Mouse (Mus musculus) MEL (cell line): Measurements from ENCODE around the gene Tspo2. TPM values are rescaled to one million over a fixed set of nuclear protein-coding genes. Genes with fewer than 3 reads are reported as not detected.

ENCODE experiments used
- DNase-seq: peaks from one replicate; pipeline ENCODE4 v3.0.0; 2011; ENCODE audit warnings: low read depth, low spot score
- H3K27ac ChIP-seq: 2 replicates; pipeline ENCODE4 v1.5.1; 2012; ENCODE audit warnings: low read depth, mild to moderate bottlenecking, control low read depth, low read length, moderate library complexity; ENCODE audit not compliant: control insufficient read depth
- H3K27me3 ChIP-seq, 2 experiments: fragments of 150-350 bp in 1 of 2; sonication (generic) in 1 of 2; 2 replicates each; pipeline ENCODE4 v1.6.1; 2012; ENCODE audit warnings: low read length in 2 of 2, mild to moderate bottlenecking in 2 of 2, improper control_type of control experiment in 1 of 2, moderate library complexity in 1 of 2; ENCODE audit not compliant: insufficient read depth in 2 of 2, control insufficient read depth in 1 of 2
- H3K36me3 ChIP-seq, 2 experiments: 2 replicates each; pipeline ENCODE4 v1.6.1; 2012 to 2014; ENCODE audit warnings: low read length in 2 of 2, improper control_type of control experiment in 1 of 2, inconsistent platforms in 1 of 2, mild to moderate bottlenecking in 1 of 2; ENCODE audit not compliant: insufficient read depth in 2 of 2, control insufficient read depth in 1 of 2
- H3K4me1 ChIP-seq, 2 experiments: fragments of 150-350 bp in 1 of 2; sonication (generic) in 1 of 2; 2 replicates each; pipeline ENCODE4 v1.6.1; 2012; ENCODE audit warnings: low read length in 2 of 2, improper control_type of control experiment in 1 of 2, mild to moderate bottlenecking in 1 of 2; ENCODE audit not compliant: insufficient read depth in 2 of 2, control insufficient read depth in 1 of 2
- H3K4me3 ChIP-seq, 2 experiments: fragments of 150-350 bp in 1 of 2; sonication (generic) in 1 of 2; 2 replicates each; pipeline ENCODE4 v1.5.1; 2012; ENCODE audit warnings: low read depth in 2 of 2, low read length in 2 of 2, mild to moderate bottlenecking in 2 of 2, moderate library complexity in 2 of 2, control low read depth in 1 of 2, improper control_type of control experiment in 1 of 2; ENCODE audit not compliant: control insufficient read depth in 1 of 2, insufficient read depth in 1 of 2
- H3K79me2 ChIP-seq: 2 replicates; pipeline ENCODE4 v1.6.1; 2012; ENCODE audit warnings: mild to moderate bottlenecking, low read length, moderate library complexity; ENCODE audit not compliant: control insufficient read depth, poor library complexity, insufficient read depth
- H3K9ac ChIP-seq: 2 replicates; pipeline ENCODE4 v1.6.1; 2012; ENCODE audit warnings: low read depth, mild to moderate bottlenecking, control low read depth, low read length, moderate library complexity; ENCODE audit not compliant: control insufficient read depth, poor library complexity, severe bottlenecking
- H3K9me3 ChIP-seq: fragments of 150-350 bp; sonication (generic); replicated peaks from 2 replicates; pipeline ENCODE4 v1.6.1; 2012; ENCODE audit warnings: mild to moderate bottlenecking, low read length, improper control_type of control experiment, moderate library complexity; ENCODE audit not compliant: insufficient read depth
- BHLHE40 ChIP-seq: IDR thresholded peaks from 2 replicates; pipeline ENCODE4 v1.6.1; 2012; ENCODE audit warnings: low read depth, mild to moderate bottlenecking, inconsistent platforms, low read length, improper control_type of control experiment, borderline replicate concordance
- CTCF ChIP-seq, 3 experiments: IDR thresholded peaks in 2 of 3; conservative IDR thresholded peaks in 1 of 3; 2 replicates each; pipeline ENCODE4 v1.5.1; 2011 to 2012; ENCODE audit warnings: low read length in 3 of 3, low read depth in 2 of 3, mild to moderate bottlenecking in 2 of 3, improper control_type of control experiment in 1 of 3, inconsistent platforms in 1 of 3, mixed read lengths in 1 of 3, moderate library complexity in 1 of 3; ENCODE audit not compliant: control insufficient read depth in 1 of 3, insufficient read depth in 1 of 3, poor library complexity in 1 of 3, severe bottlenecking in 1 of 3
- E2F4 ChIP-seq: IDR thresholded peaks from 2 replicates; pipeline ENCODE4 v1.6.1; 2011; ENCODE audit warnings: low read depth, low read length, improper control_type of control experiment, borderline replicate concordance
- EP300 ChIP-seq, 2 experiments: IDR thresholded peaks; 2 replicates each; pipeline ENCODE4 v1.6.1; 2011; ENCODE audit warnings: improper control_type of control experiment in 2 of 2, low read length in 2 of 2, low read depth in 1 of 2, mild to moderate bottlenecking in 1 of 2
- GATA1 ChIP-seq: IDR thresholded peaks from 2 replicates; pipeline ENCODE4 v1.6.1; 2011; ENCODE audit warnings: low read depth, low read length, improper control_type of control experiment
- HCFC1 ChIP-seq: IDR thresholded peaks from 2 replicates; pipeline ENCODE4 v1.6.1; 2012; ENCODE audit warnings: low read depth, mild to moderate bottlenecking, inconsistent platforms, low read length, improper control_type of control experiment, moderate library complexity
- JUND ChIP-seq: IDR thresholded peaks from 2 replicates; pipeline ENCODE4 v1.6.1; 2011; ENCODE audit warnings: low read depth, mild to moderate bottlenecking, improper control_type of control experiment, low read length
- MYB ChIP-seq: IDR thresholded peaks from 2 replicates; pipeline ENCODE4 v1.6.1; 2011; ENCODE audit warnings: mild to moderate bottlenecking, low read depth, low read length, improper control_type of control experiment
- MYC ChIP-seq: IDR thresholded peaks from 2 replicates; pipeline ENCODE4 v1.6.1; 2011; ENCODE audit warnings: low read depth, mild to moderate bottlenecking, low read length, improper control_type of control experiment, moderate library complexity
- POLR2A ChIP-seq, 2 experiments: IDR thresholded peaks; 2 replicates each; pipeline ENCODE4 v1.6.1; 2011 to 2012; ENCODE audit warnings: low read length in 2 of 2, mild to moderate bottlenecking in 2 of 2, control low read depth in 1 of 2, improper control_type of control experiment in 1 of 2, low read depth in 1 of 2, moderate library complexity in 1 of 2; ENCODE audit not compliant: control insufficient read depth in 1 of 2, insufficient read depth in 1 of 2, poor library complexity in 1 of 2
- RAD21 ChIP-seq: IDR thresholded peaks from 2 replicates; pipeline ENCODE4 v1.6.1; 2011; ENCODE audit warnings: mild to moderate bottlenecking, low read depth, low read length, improper control_type of control experiment
- RCOR1 ChIP-seq: IDR thresholded peaks from 2 replicates; pipeline ENCODE4 v1.6.1; 2012; ENCODE audit warnings: low read depth, mild to moderate bottlenecking, inconsistent platforms, low read length, improper control_type of control experiment
- SIN3A ChIP-seq: IDR thresholded peaks from 2 replicates; pipeline ENCODE4 v1.6.1; 2012; ENCODE audit warnings: low read length, improper control_type of control experiment, inconsistent platforms
- SMC3 ChIP-seq: IDR thresholded peaks from 2 replicates; pipeline ENCODE4 v1.6.1; 2011; ENCODE audit warnings: low read depth, low read length, improper control_type of control experiment
- TBP ChIP-seq: IDR thresholded peaks from 2 replicates; pipeline ENCODE4 v1.8.0; 2011; ENCODE audit warnings: low read depth, low read length, improper control_type of control experiment
- TCF12 ChIP-seq: IDR thresholded peaks from 2 replicates; pipeline ENCODE4 v1.6.1; 2014; ENCODE audit warnings: low read depth, mild to moderate bottlenecking, inconsistent platforms, low read length, improper control_type of control experiment, moderate library complexity
- UBTF ChIP-seq: IDR thresholded peaks from 2 replicates; pipeline ENCODE4 v1.6.1; 2012; ENCODE audit warnings: low read depth, mild to moderate bottlenecking, inconsistent platforms, low read length, improper control_type of control experiment, moderate library complexity, borderline replicate concordance; ENCODE audit not compliant: insufficient read depth
- USF2 ChIP-seq, 2 experiments: IDR thresholded peaks; 2 replicates each; pipeline ENCODE4 v1.6.1; 2011 to 2012; ENCODE audit warnings: improper control_type of control experiment in 2 of 2, low read length in 2 of 2, borderline replicate concordance in 1 of 2, inconsistent platforms in 1 of 2, low read depth in 1 of 2, mild to moderate bottlenecking in 1 of 2; ENCODE audit not compliant: insufficient read depth in 1 of 2
- ZC3H11A ChIP-seq: IDR thresholded peaks from 2 replicates; pipeline ENCODE4 v1.6.1; 2012; ENCODE audit warnings: low read depth, mild to moderate bottlenecking, inconsistent platforms, low read length, improper control_type of control experiment
- ZKSCAN1 ChIP-seq: IDR thresholded peaks from 2 replicates; pipeline ENCODE4 v1.6.1; 2012; ENCODE audit warnings: low read depth, mild to moderate bottlenecking, inconsistent platforms, low read length, improper control_type of control experiment, moderate library complexity
- ZNF384 ChIP-seq: IDR thresholded peaks from 2 replicates; pipeline ENCODE4 v1.6.1; 2012; ENCODE audit warnings: low read depth, mild to moderate bottlenecking, inconsistent platforms, low read length, improper control_type of control experiment
- polyA plus RNA-seq, 2 experiments: library from polyadenylated mRNA; stranded (reverse) in 1 of 2; unstranded in 1 of 2; fragments of >175 nt in 1 of 2; fragments of >200 nt in 1 of 2; gene quantifications; 2 replicates each; pipeline versions ENCODE4 v1.2.1 to v1.2.4; 2012; ENCODE audit warnings: low replicate concordance in 2 of 2, low read depth in 1 of 2; ENCODE audit not compliant: insufficient read length in 2 of 2, insufficient read depth in 1 of 2, missing spikeins in 1 of 2
- total RNA-seq: library from RNA; depleted of rRNA; stranded (reverse); fragments of 300-350 nt; gene quantifications from 2 replicates; pipeline ENCODE4 v1.2.3, GENCODE M21; 2012

The Tspo2 gene
- total and polyA plus RNA-seq, 3 experiments, result 3.7 to 14.6 TPM; not detected in 1

GRCm38 (mm10) chr17:48430394-48430793, 20.9 kb downstream of the Tspo2 start:
- no peaks in the 10 kb centered on the region for H3K9me3 ChIP-seq
- H3K27me3 ChIP-seq, result no peaks in the 10 kb centered on the region
- H3K27ac ChIP-seq, result no peak overlapping the region
- no peaks in the 10 kb centered on the region for H3K79me2 ChIP-seq
- no peak overlapping the region for H3K9ac ChIP-seq
- H3K4me3 ChIP-seq, result no peak overlapping the region
- DNase-seq, result no peak
- H3K4me1 ChIP-seq, result peaks cover 8 to 19% of the 10 kb centered on the region in 2 experiments
- peaks cover 0 to 6% of the 10 kb centered on the region in 2 experiments; a peak in 1 of 4 replicates for H3K36me3 ChIP-seq
- TF ChIP-seq E2F4, result no peak
- no peak for TF ChIP-seq RAD21
- TF ChIP-seq CTCF (IDR thresholded peaks at IDR 0.05 in 2 of 3, conservative IDR thresholded peaks at IDR 0.05 in 1 of 3; ENCODE audit: control insufficient read depth in 1 of 3, insufficient read depth in 1 of 3, low read depth in 2 of 3, low read length in 3 of 3, poor library complexity in 1 of 3, severe bottlenecking in 1 of 3), result no peak
- TF ChIP-seq ZNF384, result no peak
- no peak for TF ChIP-seq ZKSCAN1
- TF ChIP-seq BHLHE40, result no peak
- TF ChIP-seq TBP, result no peak
- no peak for TF ChIP-seq GATA1
- TF ChIP-seq ZC3H11A, result no peak

DNA sequence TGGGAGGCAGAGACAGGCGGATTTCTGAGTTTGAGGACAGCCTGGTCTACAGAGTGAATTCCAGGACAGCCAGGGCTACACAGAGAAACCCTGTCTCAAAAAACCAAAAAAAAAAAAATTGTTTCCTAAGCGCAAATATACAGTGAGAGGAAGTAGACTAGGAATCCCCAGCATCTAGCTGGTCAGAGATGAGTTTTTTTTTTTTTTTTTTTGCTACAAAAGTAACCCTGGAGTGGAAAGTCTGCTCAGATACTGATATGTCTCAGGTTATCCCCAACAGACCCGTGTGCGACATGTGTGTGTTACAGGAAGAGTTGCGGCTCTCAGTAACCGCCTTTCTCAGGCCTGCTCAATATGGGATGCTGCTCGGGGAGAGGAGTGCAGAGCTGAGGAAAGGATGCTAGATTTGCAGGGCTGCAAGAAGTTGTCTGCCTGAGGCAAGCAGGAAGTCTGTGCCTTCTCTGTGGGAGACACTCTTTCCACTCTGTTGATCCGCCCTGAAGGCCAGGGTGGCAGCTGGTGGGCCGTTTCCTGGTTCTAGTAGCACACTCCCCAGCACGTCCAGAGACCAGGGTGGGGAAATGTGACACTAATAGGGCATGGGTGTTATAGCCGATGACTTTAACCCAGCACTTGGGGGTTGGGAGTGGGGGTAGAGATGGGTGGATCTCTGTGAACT, 23.3 kb downstream of the Tspo2 start:
- no peaks in the 10 kb centered on the region for H3K79me2 ChIP-seq
- no peak for DNase-seq
- peaks cover 10 to 22% of the 10 kb centered on the region in 2 experiments for H3K4me1 ChIP-seq
- H3K27me3 ChIP-seq, result no peaks in the 10 kb centered on the region
- TF ChIP-seq ZNF384 (peak; percentile 74), GATA1 (no peak), UBTF (no peak)
- TF ChIP-seq, all 39 proteins: peak for 1
- H3K36me3 ChIP-seq, result peaks cover 0 to 10% of the 10 kb centered on the region in 2 experiments; a peak in 2 of 4 replicates
- H3K4me3 ChIP-seq, result no peak overlapping the region
- no peak overlapping the region for H3K27ac ChIP-seq
- no peaks in the 10 kb centered on the region for H3K9me3 ChIP-seq
- no peak overlapping the region for H3K9ac ChIP-seq

DNA sequence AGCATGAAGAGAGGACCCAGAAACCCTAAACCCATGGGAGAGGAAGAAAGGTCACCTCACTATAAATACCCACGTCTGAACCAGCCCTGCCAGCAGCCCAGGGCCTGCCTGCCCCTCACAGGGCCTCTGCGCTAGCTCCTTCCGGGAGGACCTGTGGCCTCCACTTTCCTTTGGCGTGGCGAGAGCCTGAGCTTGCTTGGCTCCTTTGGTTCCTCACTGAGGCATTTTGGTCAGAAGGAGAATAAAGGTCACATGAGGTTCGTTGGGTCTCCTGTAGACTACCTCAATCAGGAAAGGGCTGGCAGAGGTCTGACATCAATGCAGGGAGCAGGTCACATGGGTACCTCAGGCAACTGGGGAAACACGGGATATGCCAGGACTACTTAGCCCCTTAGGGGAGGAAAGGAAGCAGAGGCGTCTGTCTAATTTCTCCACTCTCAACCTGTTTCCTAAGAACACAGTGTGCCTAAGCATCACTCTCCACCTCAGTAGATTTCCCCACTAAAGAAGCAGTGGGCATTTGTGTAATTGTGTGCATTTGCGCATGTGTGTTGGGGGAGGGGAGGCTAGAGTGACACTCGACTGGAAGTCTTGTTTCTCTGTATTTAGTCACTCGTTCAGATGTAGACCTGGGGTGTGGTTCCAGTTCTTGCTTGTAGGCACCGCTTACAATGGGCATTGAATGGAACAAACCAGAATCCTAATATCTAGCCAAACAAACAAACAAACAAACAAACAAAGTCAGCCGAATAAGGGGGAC, 24.2 kb downstream of the Tspo2 start:
- H3K9me3 ChIP-seq, result no peaks in the 10 kb centered on the region
- H3K79me2 ChIP-seq, result no peaks in the 10 kb centered on the region
- H3K36me3 ChIP-seq, result peaks cover 0 to 4% of the 10 kb centered on the region in 2 experiments; a peak in 2 of 4 replicates
- no peak overlapping the region for H3K4me3 ChIP-seq
- no peak overlapping the region for H3K27ac ChIP-seq
- H3K9ac ChIP-seq, result no peak overlapping the region
- peaks cover 7 to 15% of the 10 kb centered on the region in 2 experiments for H3K4me1 ChIP-seq
- no peak for TF ChIP-seq MYC
- TF ChIP-seq MYB, result no peak
- no peak for TF ChIP-seq SMC3
- TF ChIP-seq RCOR1, result no peak
- no peak for TF ChIP-seq HCFC1
- no peak for TF ChIP-seq POLR2A (IDR thresholded peaks at IDR 0.05; ENCODE audit: control insufficient read depth in 1 of 2, insufficient read depth in 1 of 2, low read depth in 1 of 2, low read length in 2 of 2, poor library complexity in 1 of 2)
- TF ChIP-seq SIN3A, result no peak
- no peak for TF ChIP-seq EP300 (IDR thresholded peaks at IDR 0.05; ENCODE audit: low read depth in 1 of 2, low read length in 2 of 2)
- no peak for TF ChIP-seq GATA1
- no peak for TF ChIP-seq JUND
- TF ChIP-seq USF2 (IDR thresholded peaks at IDR 0.05; ENCODE audit: borderline replicate concordance in 1 of 2, insufficient read depth in 1 of 2, low read depth in 1 of 2, low read length in 2 of 2), result no peak
- TF ChIP-seq ZC3H11A, result no peak
- no peak for TF ChIP-seq CTCF (IDR thresholded peaks at IDR 0.05 in 2 of 3, conservative IDR thresholded peaks at IDR 0.05 in 1 of 3; ENCODE audit: control insufficient read depth in 1 of 3, insufficient read depth in 1 of 3, low read depth in 2 of 3, low read length in 3 of 3, poor library complexity in 1 of 3, severe bottlenecking in 1 of 3)
- no peak for TF ChIP-seq RAD21
- no peak for TF ChIP-seq TCF12
- no peak for DNase-seq
- no peaks in the 10 kb centered on the region for H3K27me3 ChIP-seq
